Mouse (Mus musculus): ENCODE measurements around the gene Cldn24. TPM values are rescaled to one million over a fixed set of nuclear protein-coding genes. Genes with fewer than 3 reads are reported as not detected.
"Not testable (repeated sequence)": the region's sequence is repeated elsewhere in the genome, so short reads cannot be mapped to it uniquely, and the experiment has no call there.

Cldn24 gene
- polyA plus RNA-seq, 1 experiment from 2014 or later, result not detected

GRCm38 (mm10) chr8:47802349-47802748, 19.6 kb upstream of the Cldn24 start:
- Histone ChIP-seq H3K4me2 (replicated peaks) (no peak overlapping the region), H3K4me1 (no peaks in the 10 kb centered on the region), H3K9ac (no peak overlapping the region), H3K27ac (no peak overlapping the region), H3K4me3 (no peak overlapping the region), H3K36me3 (no peaks in the 10 kb centered on the region), H3K9me3 (no peaks in the 10 kb centered on the region), H3K27me3 (no peaks in the 10 kb centered on the region)
- WGBS, result 72% methylated on average over 2 of the region's 2 CpGs
- ATAC-seq (ENCODE audit: insufficient number of reproducible peaks, insufficient read depth, low FRiP score, low TSS enrichment), result no peak

GRCm38 (mm10) chr8:47804262-47804661, 17.7 kb upstream of the Cldn24 start:
- H3K36me3 ChIP-seq, result no peaks in the 10 kb centered on the region
- no peaks in the 10 kb centered on the region for H3K27me3 ChIP-seq
- no peak overlapping the region for H3K27ac ChIP-seq
- H3K4me3 ChIP-seq, result no peak overlapping the region
- H3K4me2 ChIP-seq (replicated peaks), result no peak overlapping the region
- no peak overlapping the region for H3K9ac ChIP-seq
- no peak for ATAC-seq (ENCODE audit: insufficient number of reproducible peaks, insufficient read depth, low FRiP score, low TSS enrichment)
- 88% methylated on average over 1 of the region's 1 CpGs for WGBS
- no peaks in the 10 kb centered on the region for H3K9me3 ChIP-seq
- H3K4me1 ChIP-seq, result no peaks in the 10 kb centered on the region

- no peak overlapping the region for H3K27ac ChIP-seq
- H3K36me3 ChIP-seq, result no peaks in the 10 kb centered on the region
- no peaks in the 10 kb centered on the region for H3K9me3 ChIP-seq
- H3K4me1 ChIP-seq, result no peaks in the 10 kb centered on the region
- H3K4me2 ChIP-seq (replicated peaks), result no peak overlapping the region
- WGBS, result 84% methylated on average over 14 of the region's 14 CpGs
- H3K4me3 ChIP-seq, result no peak overlapping the region
- H3K9ac ChIP-seq, result no peak overlapping the region
- no peak for ATAC-seq (ENCODE audit: insufficient number of reproducible peaks, insufficient read depth, low FRiP score, low TSS enrichment)
- H3K27me3 ChIP-seq, result no peaks in the 10 kb centered on the region
Observed at GRCm38 (mm10) chr8:47809970-47810665, 11.8 kb upstream of the Cldn24 start.

GRCm38 (mm10) chr8:47810666-47811015, 11.3 kb upstream of the Cldn24 start:
- Histone ChIP-seq H3K27ac (no peak overlapping the region), H3K9me3 (no peaks in the 10 kb centered on the region), H3K4me2 (replicated peaks) (no peak overlapping the region), H3K4me1 (no peaks in the 10 kb centered on the region), H3K4me3 (no peak overlapping the region), H3K36me3 (no peaks in the 10 kb centered on the region), H3K9ac (no peak overlapping the region), H3K27me3 (no peaks in the 10 kb centered on the region)
- ATAC-seq (ENCODE audit: insufficient number of reproducible peaks, insufficient read depth, low FRiP score, low TSS enrichment), result no peak
- 71% methylated on average over 7 of the region's 7 CpGs for WGBS

- Histone ChIP-seq H3K36me3 (no peaks in the 10 kb centered on the region), H3K4me3 (no peak overlapping the region), H3K27ac (no peak overlapping the region), H3K4me2 (replicated peaks) (no peak overlapping the region), H3K27me3 (no peaks in the 10 kb centered on the region), H3K4me1 (no peaks in the 10 kb centered on the region), H3K9ac (no peak overlapping the region), H3K9me3 (no peaks in the 10 kb centered on the region)
- no peak for ATAC-seq (ENCODE audit: insufficient number of reproducible peaks, insufficient read depth, low FRiP score, low TSS enrichment)
- WGBS, result 41% methylated on average over 12 of the region's 12 CpGs
Observed at GRCm38 (mm10) chr8:47811221-47811620, 10.7 kb upstream of the Cldn24 start.

- Histone ChIP-seq H3K9ac (no peak overlapping the region), H3K4me1 (0 out of 2 replicates have a peak, but pooled peaks cover under 1% of the 10 kb centered on the region), H3K4me3 (no peak overlapping the region), H3K27me3 (no peaks in the 10 kb centered on the region), H3K36me3 (no peaks in the 10 kb centered on the region), H3K9me3 (no peaks in the 10 kb centered on the region), H3K4me2 (replicated peaks) (no peak overlapping the region), H3K27ac (no peak overlapping the region)
- 87% methylated on average over 8 of the region's 8 CpGs for WGBS
- ATAC-seq (ENCODE audit: insufficient number of reproducible peaks, insufficient read depth, low FRiP score, low TSS enrichment), result no peak
Observed at GRCm38 (mm10) chr8:47819034-47819433, 2.9 kb upstream of the Cldn24 start.

- no peaks in the 10 kb centered on the region for H3K9me3 ChIP-seq
- ATAC-seq (ENCODE audit: insufficient number of reproducible peaks, insufficient read depth, low FRiP score, low TSS enrichment), result no peak
- 82% methylated on average over 20 of the region's 20 CpGs for WGBS
- H3K9ac ChIP-seq, result no peak overlapping the region
- no peak overlapping the region for H3K27ac ChIP-seq
- H3K4me2 ChIP-seq (replicated peaks), result no peak overlapping the region
- no peaks in the 10 kb centered on the region for H3K27me3 ChIP-seq
- no peaks in the 10 kb centered on the region for H3K36me3 ChIP-seq
- H3K4me1 ChIP-seq, result peaks cover 11% of the 10 kb centered on the region; the same call in 1 of the 2 replicates
- no peak overlapping the region for H3K4me3 ChIP-seq
Observed at GRCm38 (mm10) chr8:47820914-47821772, 800 bp upstream of the Cldn24 start.

GRCm38 (mm10) chr8:47822541-47822940, 598 bp downstream of the Cldn24 start:
- 75% methylated on average over 7 of the region's 9 CpGs for WGBS
- ATAC-seq (ENCODE audit: insufficient number of reproducible peaks, insufficient read depth, low FRiP score, low TSS enrichment); H3K4me2 ChIP-seq (replicated peaks); H3K9me3 ChIP-seq; H3K27ac ChIP-seq; H3K9ac ChIP-seq; H3K4me3 ChIP-seq; H3K27me3 ChIP-seq; H3K36me3 ChIP-seq: not testable (repeated sequence)
- peaks cover 11% of the 10 kb centered on the region; the same call in 1 of the 2 replicates for H3K4me1 ChIP-seq

GRCm38 (mm10) chr8:47823777-47824176, 1.8 kb downstream of the Cldn24 start:
- Histone ChIP-seq H3K4me2 (replicated peaks) (no peak overlapping the region), H3K27me3 (no peaks in the 10 kb centered on the region), H3K27ac (no peak overlapping the region; the same call in 1 of the 2 replicates), H3K9me3 (no peaks in the 10 kb centered on the region), H3K36me3 (peaks cover 8% of the 10 kb centered on the region), H3K9ac (no peak overlapping the region), H3K4me1 (peaks cover 17% of the 10 kb centered on the region), H3K4me3 (no peak overlapping the region)
- ATAC-seq (ENCODE audit: insufficient number of reproducible peaks, insufficient read depth, low FRiP score, low TSS enrichment), result no peak
- WGBS, result 39% methylated on average over 10 of the region's 10 CpGs

GRCm38 (mm10) chr8:47824182-47824581, 2.2 kb downstream of the Cldn24 start, which contains the start of gene Cldn22:
Gene Cldn22, plus strand, starts transcription at chr8:47824482.
- no peak within 1 kb of the TSS for H3K4me2 ChIP-seq (replicated peaks)
- 56% methylated on average over 13 of the region's 13 CpGs for WGBS
- H3K36me3 ChIP-seq, result peaks cover 12% of the 10 kb centered on the region
- H3K27me3 ChIP-seq, result no peaks in the 10 kb centered on the region
- H3K27ac ChIP-seq, result peak within 1 kb of the TSS; percentile 20
- no peak within 1 kb of the TSS for H3K4me3 ChIP-seq
- H3K4me1 ChIP-seq, result peaks cover 17% of the 10 kb centered on the region
- ATAC-seq (ENCODE audit: insufficient number of reproducible peaks, insufficient read depth, low FRiP score, low TSS enrichment), result no peak
- H3K9me3 ChIP-seq, result no peaks in the 10 kb centered on the region
- no peak within 1 kb of the TSS for H3K9ac ChIP-seq

- no peak overlapping the region for H3K27ac ChIP-seq
- no peaks in the 10 kb centered on the region for H3K9me3 ChIP-seq
- H3K36me3 ChIP-seq, result peaks cover 25% of the 10 kb centered on the region
- no peaks in the 10 kb centered on the region for H3K27me3 ChIP-seq
- ATAC-seq (ENCODE audit: insufficient number of reproducible peaks, insufficient read depth, low FRiP score, low TSS enrichment), result no peak
- no peak overlapping the region for H3K4me3 ChIP-seq
- peaks cover 17% of the 10 kb centered on the region for H3K4me1 ChIP-seq
- 20% methylated on average over 5 of the region's 5 CpGs for WGBS
- no peak overlapping the region for H3K9ac ChIP-seq
- no peak overlapping the region for H3K4me2 ChIP-seq (replicated peaks)
Observed at GRCm38 (mm10) chr8:47825596-47825995, 3.7 kb downstream of the Cldn24 start.

- Histone ChIP-seq H3K27me3 (no peaks in the 10 kb centered on the region), H3K4me2 (replicated peaks) (no peak overlapping the region), H3K36me3 (peaks cover 34% of the 10 kb centered on the region), H3K9me3 (no peaks in the 10 kb centered on the region), H3K9ac (no peak overlapping the region), H3K4me1 (peaks cover 17% of the 10 kb centered on the region), H3K27ac (no peak overlapping the region), H3K4me3 (no peak overlapping the region)
- WGBS, result 67% methylated on average over 9 of the region's 9 CpGs
- ATAC-seq (ENCODE audit: insufficient number of reproducible peaks, insufficient read depth, low FRiP score, low TSS enrichment), result no peak
Observed at GRCm38 (mm10) chr8:47826911-47827310, 5.0 kb downstream of the Cldn24 start.

Measured in embryonic facial prominence, embryonic 12.5 days (tissue).